Mouse (Mus musculus) ES-E14 (cell line): ENCODE results near the gene Pola1.

Experiments used
- HCFC1 ChIP-seq: IDR thresholded peaks from 2 replicates; pipeline ENCODE4 v1.6.1; 2012; ENCODE audit warnings: low read length, inconsistent platforms, borderline replicate concordance; ENCODE audit not compliant: insufficient read depth
- MAFK ChIP-seq: IDR thresholded peaks from 2 replicates; pipeline ENCODE4 v1.6.1; 2014; ENCODE audit warnings: mild to moderate bottlenecking, low read depth, low read length, inconsistent platforms; ENCODE audit not compliant: insufficient read depth
- ZC3H11A ChIP-seq: IDR thresholded peaks from 2 replicates; pipeline ENCODE4 v1.6.1; 2012; ENCODE audit warnings: low read depth, mild to moderate bottlenecking, inconsistent platforms, low read length, borderline replicate concordance

GRCm38 (mm10) chrX:93377285-93377972 is 254.5 kb downstream of the Pola1 start:
- TF ChIP-seq HCFC1, result no peak
- no peak for TF ChIP-seq ZC3H11A
- no peak for TF ChIP-seq MAFK
